Mouse (Mus musculus) spleen, adult 12 weeks (tissue): ENCODE data around the gene Gng11.

Experiments
- DNase-seq: peaks from one replicate; pipeline ENCODE4 v3.0.0; 2022; ENCODE audit warnings: low spot score

Gng11 gene

GRCm38 (mm10) chr6:4003890-4004306, at the start of gene Gng11:
Gene Gng11, plus strand, starts transcription at chr6:4003904.
- DNase-seq = no peak

GRCm38 (mm10) chr6:3954969-3955368, 48.7 kb upstream of the Gng11 start:
- DNase-seq = no peak

GRCm38 (mm10) chr6:3967676-3968626, 35.8 kb upstream of the Gng11 start:
- DNase-seq = no peak

DNA sequence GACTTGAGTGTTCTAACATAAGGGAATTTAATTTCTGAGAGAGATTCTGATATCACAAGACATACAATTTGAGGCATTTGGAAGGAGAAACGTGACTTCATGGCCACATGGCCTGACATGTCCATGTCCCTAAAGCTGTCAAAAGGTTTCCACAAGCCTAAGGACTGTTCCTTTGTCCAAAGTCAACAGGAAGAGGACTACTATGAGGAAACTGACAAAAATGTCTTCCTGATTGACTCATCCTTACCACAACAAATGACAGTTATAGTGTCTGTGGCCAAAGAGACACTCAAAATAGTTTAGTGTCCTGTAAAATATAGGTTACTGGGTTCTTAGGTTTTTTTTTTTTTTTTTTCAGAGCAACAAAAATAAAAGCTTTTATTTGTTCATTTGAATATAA, 30.0 kb upstream of the Gng11 start:
- no peak for DNase-seq

DNA sequence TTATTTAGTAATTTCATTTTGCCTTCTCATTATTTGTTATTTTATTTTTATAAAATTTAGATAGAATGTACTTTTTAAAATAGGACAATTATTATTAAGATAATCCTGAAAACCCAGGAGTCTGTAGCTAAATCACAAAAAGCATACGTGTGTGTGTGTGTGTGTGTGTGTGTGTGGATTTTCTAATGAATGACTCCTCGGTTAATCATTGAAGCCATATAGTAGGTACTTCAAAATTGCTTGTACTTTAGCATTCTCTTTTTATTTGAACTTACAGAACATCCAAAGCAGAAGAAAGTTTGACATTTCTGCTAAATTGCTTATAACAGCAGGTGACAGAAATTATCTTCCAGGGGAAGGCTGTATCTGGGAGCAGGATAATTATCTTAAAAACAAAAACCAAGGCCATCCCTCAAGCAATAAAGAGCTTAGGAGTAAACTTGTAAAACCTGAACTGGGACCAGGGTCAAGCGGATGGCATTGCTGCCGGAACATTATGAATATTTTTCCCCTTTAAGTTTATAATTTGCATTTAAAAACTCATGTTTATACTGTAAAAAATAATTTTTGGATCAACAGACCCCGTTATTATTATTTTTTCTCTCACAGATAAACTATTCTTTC, 20.9 kb upstream of the Gng11 start:
- no peak for DNase-seq

DNA sequence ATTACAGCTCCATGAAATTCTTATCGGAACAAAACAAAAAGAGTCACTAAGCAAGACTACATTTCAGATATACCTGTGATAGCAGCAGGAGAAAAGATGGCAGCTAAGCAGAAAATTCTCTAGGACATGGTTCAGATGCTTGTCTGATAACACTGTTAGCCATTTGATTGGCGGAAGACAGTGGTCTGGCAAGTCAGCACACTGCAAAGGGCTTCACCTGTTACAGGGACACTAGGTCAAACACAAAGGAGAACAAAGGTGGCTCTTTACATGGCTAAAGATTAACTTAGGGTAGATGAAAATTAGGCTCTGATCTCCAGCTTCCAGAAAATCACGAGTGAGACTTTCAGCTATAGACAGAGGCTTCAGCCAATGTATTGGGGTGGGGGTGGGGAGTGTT, 15.0 kb upstream of the Gng11 start, which contains the start of gene Tfpi2:
TSS of gene Tfpi2 (minus strand) at position 170 of the 400 bp plus-strand sequence.
- DNase-seq = no peak

DNA sequence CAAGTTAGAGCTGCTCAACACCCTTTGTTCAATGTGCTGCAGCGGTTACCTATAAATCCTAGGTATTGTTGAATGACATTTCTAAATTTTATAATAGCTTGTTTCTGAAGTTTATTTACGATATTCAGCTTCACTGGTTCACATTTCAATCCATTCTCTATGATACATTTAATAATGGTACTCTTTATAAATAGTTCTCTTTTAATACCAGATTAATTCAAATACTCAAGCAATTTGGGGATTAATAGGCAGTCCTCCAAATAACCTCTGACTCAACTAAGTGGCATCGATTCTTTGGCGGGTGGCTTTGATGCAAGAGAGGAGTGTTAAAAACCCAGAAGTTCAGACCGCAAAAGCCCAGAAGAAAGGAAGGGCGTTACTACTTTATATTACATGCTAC, 10.2 kb upstream of the Gng11 start, which contains the start of gene Gngt1:
TSS of gene Gngt1 (plus strand) at position 301 of the 400 bp plus-strand sequence.
- DNase-seq = no peak

DNA sequence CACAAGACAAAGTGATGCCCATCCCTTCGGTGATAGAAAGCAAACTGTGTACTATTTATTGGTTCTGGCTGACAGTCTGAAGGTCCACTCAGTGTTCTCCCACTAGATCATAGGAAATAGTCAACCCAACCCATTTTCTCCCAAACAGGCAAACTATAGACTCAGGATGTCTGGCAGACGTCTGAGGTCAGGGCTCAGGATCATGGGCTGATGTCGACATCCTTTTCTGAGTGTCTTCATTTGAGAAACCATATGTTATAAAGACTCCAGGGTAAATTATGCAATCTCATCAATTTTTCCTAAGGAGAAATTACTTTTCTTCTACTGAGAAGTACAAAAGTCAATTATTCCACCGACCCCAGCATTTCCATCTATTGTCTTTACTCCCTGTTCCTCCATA, 5.6 kb upstream of the Gng11 start:
- DNase-seq = no peak

GRCm38 (mm10) chr6:3999296-3999695, 4.4 kb upstream of the Gng11 start:
- no peak for DNase-seq

DNA sequence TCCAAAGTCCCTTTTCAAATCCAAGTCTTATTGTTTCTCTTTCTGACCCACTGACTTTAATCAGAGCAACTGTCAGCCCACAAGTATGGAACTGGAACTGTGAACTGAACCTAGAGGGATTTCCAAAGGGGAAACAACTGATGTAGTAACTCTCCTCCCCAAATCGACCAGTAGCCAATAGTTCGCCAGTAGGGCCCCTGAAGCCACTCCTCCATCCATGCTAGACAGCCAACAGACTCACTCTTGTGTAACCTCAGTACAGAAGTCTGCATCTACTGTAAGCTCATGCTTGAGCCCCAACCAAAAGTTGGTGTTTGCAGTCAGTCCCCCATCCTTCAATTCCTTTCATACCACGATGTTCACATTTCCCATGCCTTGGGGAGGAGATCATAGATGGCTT, 3.0 kb upstream of the Gng11 start:
- DNase-seq = no peak

DNA sequence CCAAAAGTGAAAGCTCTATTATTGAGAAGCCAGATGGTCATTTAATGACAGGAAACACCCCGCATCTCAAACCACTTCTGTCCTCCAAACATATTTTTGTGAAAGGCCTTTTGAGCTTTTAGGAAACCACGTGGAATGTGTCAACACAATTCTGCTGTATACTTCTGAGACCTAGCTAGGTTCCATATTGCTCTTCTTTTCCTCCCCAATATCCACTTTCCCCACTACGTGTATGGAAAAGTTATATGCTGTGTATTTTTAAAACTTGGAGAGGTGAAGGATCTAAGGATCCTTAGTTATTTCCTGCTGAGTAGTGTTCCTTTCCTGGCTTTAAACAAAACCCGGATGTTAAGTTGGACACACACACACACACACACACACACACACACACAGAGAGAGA, 259 bp upstream of the Gng11 start:
- no peak for DNase-seq

- DNase-seq = no peak
These were observed 1.1 kb downstream of the Gng11 start for GRCm38 (mm10) chr6:4004808-4005207.

- no peak for DNase-seq
These were observed 4.9 kb downstream of the Gng11 start for GRCm38 (mm10) chr6:4008501-4009040.

DNA sequence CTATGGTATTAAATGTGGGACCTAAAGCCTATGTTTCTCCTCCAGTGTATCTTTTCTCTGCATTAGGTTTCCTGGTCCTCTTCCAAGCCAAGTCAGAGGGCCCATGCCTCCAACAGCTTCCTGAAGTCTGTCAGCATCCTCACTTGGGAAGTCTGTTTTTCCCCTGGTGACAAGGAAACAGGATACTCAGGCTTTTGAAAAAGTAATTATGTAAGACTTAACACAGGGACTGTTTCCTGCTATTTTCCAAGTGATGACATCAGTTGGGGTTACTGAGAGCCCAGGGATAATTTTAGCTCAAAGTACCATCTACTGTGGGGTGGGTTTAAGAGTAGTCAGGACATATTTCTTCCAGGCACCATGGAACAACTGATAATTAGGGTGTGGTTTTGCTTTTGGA, 5.8 kb downstream of the Gng11 start:
- DNase-seq = no peak

DNA sequence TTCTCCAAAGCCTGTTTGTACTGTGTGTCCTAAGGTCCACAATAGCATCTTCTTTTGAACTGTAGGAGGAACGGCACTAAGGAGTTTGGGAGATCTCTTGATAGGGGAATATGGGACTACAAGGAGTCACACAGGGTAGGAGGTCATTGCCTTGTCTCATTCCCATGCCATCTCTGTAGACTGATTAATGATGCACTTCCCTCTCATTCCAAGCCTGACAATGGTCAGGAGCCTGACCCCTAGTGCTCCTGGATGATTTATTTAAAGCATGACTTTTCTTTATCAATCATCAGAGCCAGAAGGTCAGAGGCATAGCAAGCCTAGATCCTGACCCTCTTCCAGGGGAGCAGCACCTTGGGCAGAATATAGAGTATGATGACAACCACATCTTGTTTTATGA, 18.9 kb downstream of the Gng11 start:
- DNase-seq = no peak

DNA sequence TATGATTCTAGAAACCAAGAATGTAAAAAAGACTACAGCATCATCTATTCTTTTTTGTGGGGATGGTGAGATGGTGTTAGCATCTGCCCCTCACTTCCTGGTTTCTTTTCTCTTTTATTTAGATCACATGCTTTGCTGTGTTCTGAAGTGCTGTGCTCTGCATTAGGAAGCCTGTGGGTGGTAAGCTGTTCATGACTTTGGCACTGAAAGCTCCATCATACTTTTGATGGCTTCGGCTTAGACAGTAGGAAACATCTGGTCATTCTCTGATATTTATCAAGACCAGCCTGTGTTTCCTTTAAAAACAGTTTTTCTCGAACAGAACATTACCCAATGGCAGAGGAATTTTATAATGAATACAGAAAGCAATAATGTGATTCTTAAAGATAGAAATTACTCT, 22.7 kb downstream of the Gng11 start:
- no peak for DNase-seq

DNA sequence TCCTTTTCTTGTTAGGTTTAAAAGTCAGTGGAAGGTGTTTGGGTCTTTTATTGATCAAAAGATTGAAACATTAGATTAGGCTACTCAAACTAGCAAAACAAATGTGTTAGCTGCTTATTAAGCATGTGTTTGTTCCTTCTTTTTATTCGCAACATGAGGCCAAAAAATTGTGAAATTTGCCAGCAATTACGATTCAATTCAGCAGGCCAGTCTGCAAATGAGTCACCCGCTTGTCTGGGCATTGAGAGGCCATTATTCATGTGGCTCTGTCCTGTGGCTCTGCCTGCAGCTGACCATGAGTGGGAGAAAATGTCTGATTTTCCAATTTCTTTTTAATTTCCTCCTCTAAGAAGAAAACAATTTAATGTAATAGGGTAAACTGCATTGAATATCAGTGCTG, 27.3 kb downstream of the Gng11 start:
- DNase-seq = no peak

DNA sequence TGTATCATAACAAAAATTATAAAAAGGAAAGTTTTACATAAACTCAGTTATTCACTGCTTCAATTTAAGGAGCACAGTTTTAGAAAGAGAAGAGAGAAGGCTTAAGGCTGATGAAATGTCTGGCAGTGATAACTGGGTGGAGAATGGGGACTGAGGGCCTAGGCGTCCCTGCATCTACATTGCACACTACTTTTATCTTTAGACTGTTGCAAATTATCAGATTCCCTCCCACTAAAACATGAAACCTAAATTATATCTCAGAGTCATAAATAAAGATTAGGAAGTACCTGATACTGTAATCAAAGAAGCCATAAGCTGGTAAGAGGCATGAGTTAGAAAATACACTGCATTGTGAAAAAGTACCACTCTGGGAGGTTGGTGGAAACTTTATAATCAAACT, 38.1 kb downstream of the Gng11 start:
- no peak for DNase-seq

- no peak for DNase-seq
These were observed 43.5 kb downstream of the Gng11 start for GRCm38 (mm10) chr6:4047200-4047599.

DNA sequence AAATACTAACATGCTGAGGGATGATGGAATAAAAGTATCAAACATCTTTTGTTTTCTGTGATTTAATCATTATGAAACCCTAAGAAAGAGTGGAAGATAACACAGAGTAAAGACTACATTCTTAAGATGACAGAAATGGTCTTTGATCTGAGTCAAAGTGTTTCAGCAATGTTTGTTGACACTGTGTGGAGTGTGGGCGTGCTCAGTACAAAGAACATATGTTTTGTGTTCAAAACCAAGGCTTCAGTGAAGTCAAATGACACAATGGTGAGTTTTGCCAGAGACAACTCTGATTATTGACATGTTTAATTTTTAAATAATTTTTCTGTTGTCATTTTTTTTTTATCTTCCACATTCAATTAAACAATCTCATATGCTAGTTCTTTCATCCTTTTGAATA, 49.1 kb downstream of the Gng11 start:
- DNase-seq = no peak

GRCm38 (mm10) chr6:4054387-4054786, 50.7 kb downstream of the Gng11 start:
- DNase-seq = no peak
